Mouse (Mus musculus) MEL (cell line): ENCODE measurements around the gene Mtss1l. TPM values are rescaled to one million over a fixed set of nuclear protein-coding genes. Genes with fewer than 3 reads are reported as not detected.

Experiments used
- DNase-seq: peaks from one replicate; pipeline ENCODE4 v3.0.0; 2011; ENCODE audit warnings: low read depth, low spot score
- H3K27ac ChIP-seq: 2 replicates; pipeline ENCODE4 v1.5.1; 2012; ENCODE audit warnings: low read depth, mild to moderate bottlenecking, control low read depth, low read length, moderate library complexity; ENCODE audit not compliant: control insufficient read depth
- H3K27me3 ChIP-seq, 2 experiments: fragments of 150-350 bp in 1 of 2; sonication (generic) in 1 of 2; 2 replicates each; pipeline ENCODE4 v1.6.1; 2012; ENCODE audit warnings: low read length in 2 of 2, mild to moderate bottlenecking in 2 of 2, improper control_type of control experiment in 1 of 2, moderate library complexity in 1 of 2; ENCODE audit not compliant: insufficient read depth in 2 of 2, control insufficient read depth in 1 of 2
- H3K36me3 ChIP-seq, 2 experiments: 2 replicates each; pipeline ENCODE4 v1.6.1; 2012 to 2014; ENCODE audit warnings: low read length in 2 of 2, improper control_type of control experiment in 1 of 2, inconsistent platforms in 1 of 2, mild to moderate bottlenecking in 1 of 2; ENCODE audit not compliant: insufficient read depth in 2 of 2, control insufficient read depth in 1 of 2
- H3K4me1 ChIP-seq, 2 experiments: fragments of 150-350 bp in 1 of 2; sonication (generic) in 1 of 2; 2 replicates each; pipeline ENCODE4 v1.6.1; 2012; ENCODE audit warnings: low read length in 2 of 2, improper control_type of control experiment in 1 of 2, mild to moderate bottlenecking in 1 of 2; ENCODE audit not compliant: insufficient read depth in 2 of 2, control insufficient read depth in 1 of 2
- H3K4me3 ChIP-seq, 2 experiments: fragments of 150-350 bp in 1 of 2; sonication (generic) in 1 of 2; 2 replicates each; pipeline ENCODE4 v1.5.1; 2012; ENCODE audit warnings: low read depth in 2 of 2, low read length in 2 of 2, mild to moderate bottlenecking in 2 of 2, moderate library complexity in 2 of 2, control low read depth in 1 of 2, improper control_type of control experiment in 1 of 2; ENCODE audit not compliant: control insufficient read depth in 1 of 2, insufficient read depth in 1 of 2
- H3K79me2 ChIP-seq: 2 replicates; pipeline ENCODE4 v1.6.1; 2012; ENCODE audit warnings: mild to moderate bottlenecking, low read length, moderate library complexity; ENCODE audit not compliant: control insufficient read depth, poor library complexity, insufficient read depth
- H3K9ac ChIP-seq: 2 replicates; pipeline ENCODE4 v1.6.1; 2012; ENCODE audit warnings: low read depth, mild to moderate bottlenecking, control low read depth, low read length, moderate library complexity; ENCODE audit not compliant: control insufficient read depth, poor library complexity, severe bottlenecking
- H3K9me3 ChIP-seq: fragments of 150-350 bp; sonication (generic); replicated peaks from 2 replicates; pipeline ENCODE4 v1.6.1; 2012; ENCODE audit warnings: mild to moderate bottlenecking, low read length, improper control_type of control experiment, moderate library complexity; ENCODE audit not compliant: insufficient read depth
- BHLHE40 ChIP-seq: IDR thresholded peaks from 2 replicates; pipeline ENCODE4 v1.6.1; 2012; ENCODE audit warnings: low read depth, mild to moderate bottlenecking, inconsistent platforms, low read length, improper control_type of control experiment, borderline replicate concordance
- CHD1 ChIP-seq: IDR thresholded peaks from 2 replicates; pipeline ENCODE4 v1.6.1; 2012; ENCODE audit warnings: low read depth, mild to moderate bottlenecking, inconsistent platforms, low read length, improper control_type of control experiment
- CHD2 ChIP-seq: IDR thresholded peaks from 2 replicates; pipeline ENCODE4 v1.6.1; 2011; ENCODE audit warnings: low read length, improper control_type of control experiment
- CTCF ChIP-seq, 3 experiments: IDR thresholded peaks in 2 of 3; conservative IDR thresholded peaks in 1 of 3; 2 replicates each; pipeline ENCODE4 v1.5.1; 2011 to 2012; ENCODE audit warnings: low read length in 3 of 3, low read depth in 2 of 3, mild to moderate bottlenecking in 2 of 3, improper control_type of control experiment in 1 of 3, inconsistent platforms in 1 of 3, mixed read lengths in 1 of 3, moderate library complexity in 1 of 3; ENCODE audit not compliant: control insufficient read depth in 1 of 3, insufficient read depth in 1 of 3, poor library complexity in 1 of 3, severe bottlenecking in 1 of 3
- E2F4 ChIP-seq: IDR thresholded peaks from 2 replicates; pipeline ENCODE4 v1.6.1; 2011; ENCODE audit warnings: low read depth, low read length, improper control_type of control experiment, borderline replicate concordance
- ETS1 ChIP-seq: IDR thresholded peaks from 2 replicates; pipeline ENCODE4 v1.6.1; 2012; ENCODE audit warnings: low read depth, mild to moderate bottlenecking, inconsistent platforms, low read length, improper control_type of control experiment, moderate library complexity
- HCFC1 ChIP-seq: IDR thresholded peaks from 2 replicates; pipeline ENCODE4 v1.6.1; 2012; ENCODE audit warnings: low read depth, mild to moderate bottlenecking, inconsistent platforms, low read length, improper control_type of control experiment, moderate library complexity
- MAFK ChIP-seq: IDR thresholded peaks from 2 replicates; pipeline ENCODE4 v1.6.1; 2011; ENCODE audit warnings: low read depth, mild to moderate bottlenecking, low read length, improper control_type of control experiment, borderline replicate concordance
- MAX ChIP-seq: IDR thresholded peaks from 2 replicates; pipeline ENCODE4 v1.6.1; 2011; ENCODE audit warnings: low read length, improper control_type of control experiment
- MEF2A ChIP-seq: IDR thresholded peaks from 2 replicates; pipeline ENCODE4 v1.6.1; 2014; ENCODE audit warnings: low read depth, mild to moderate bottlenecking, inconsistent platforms, low read length, improper control_type of control experiment; ENCODE audit not compliant: poor library complexity, insufficient replicate concordance, severe bottlenecking; ENCODE audit errors: extremely low read depth
- MXI1 ChIP-seq: IDR thresholded peaks from 2 replicates; pipeline ENCODE4 v1.6.1; 2011; ENCODE audit warnings: mild to moderate bottlenecking, low read depth, low read length, improper control_type of control experiment
- MYC ChIP-seq: IDR thresholded peaks from 2 replicates; pipeline ENCODE4 v1.6.1; 2011; ENCODE audit warnings: low read depth, mild to moderate bottlenecking, low read length, improper control_type of control experiment, moderate library complexity
- NELFE ChIP-seq: IDR thresholded peaks from 2 replicates; pipeline ENCODE4 v1.6.1; 2011; ENCODE audit warnings: low read depth, low read length, improper control_type of control experiment
- POLR2A ChIP-seq, 2 experiments: IDR thresholded peaks; 2 replicates each; pipeline ENCODE4 v1.6.1; 2011 to 2012; ENCODE audit warnings: low read length in 2 of 2, mild to moderate bottlenecking in 2 of 2, control low read depth in 1 of 2, improper control_type of control experiment in 1 of 2, low read depth in 1 of 2, moderate library complexity in 1 of 2; ENCODE audit not compliant: control insufficient read depth in 1 of 2, insufficient read depth in 1 of 2, poor library complexity in 1 of 2
- RAD21 ChIP-seq: IDR thresholded peaks from 2 replicates; pipeline ENCODE4 v1.6.1; 2011; ENCODE audit warnings: mild to moderate bottlenecking, low read depth, low read length, improper control_type of control experiment
- SMC3 ChIP-seq: IDR thresholded peaks from 2 replicates; pipeline ENCODE4 v1.6.1; 2011; ENCODE audit warnings: low read depth, low read length, improper control_type of control experiment
- USF1 ChIP-seq: IDR thresholded peaks from 2 replicates; pipeline ENCODE4 v1.6.1; 2014; ENCODE audit warnings: low read depth, mild to moderate bottlenecking, inconsistent platforms, low read length, improper control_type of control experiment, moderate library complexity
- USF2 ChIP-seq, 2 experiments: IDR thresholded peaks; 2 replicates each; pipeline ENCODE4 v1.6.1; 2011 to 2012; ENCODE audit warnings: improper control_type of control experiment in 2 of 2, low read length in 2 of 2, borderline replicate concordance in 1 of 2, inconsistent platforms in 1 of 2, low read depth in 1 of 2, mild to moderate bottlenecking in 1 of 2; ENCODE audit not compliant: insufficient read depth in 1 of 2
- ZKSCAN1 ChIP-seq: IDR thresholded peaks from 2 replicates; pipeline ENCODE4 v1.6.1; 2012; ENCODE audit warnings: low read depth, mild to moderate bottlenecking, inconsistent platforms, low read length, improper control_type of control experiment, moderate library complexity
- ZMIZ1 ChIP-seq: IDR thresholded peaks from 2 replicates; pipeline ENCODE4 v1.6.1; 2012; ENCODE audit warnings: low read depth, mild to moderate bottlenecking, inconsistent platforms, low read length, improper control_type of control experiment, moderate library complexity
- polyA plus RNA-seq, 2 experiments: library from polyadenylated mRNA; stranded (reverse) in 1 of 2; unstranded in 1 of 2; fragments of >175 nt in 1 of 2; fragments of >200 nt in 1 of 2; gene quantifications; 2 replicates each; pipeline versions ENCODE4 v1.2.1 to v1.2.4; 2012; ENCODE audit warnings: low replicate concordance in 2 of 2, low read depth in 1 of 2; ENCODE audit not compliant: insufficient read length in 2 of 2, insufficient read depth in 1 of 2, missing spikeins in 1 of 2
- total RNA-seq: library from RNA; depleted of rRNA; stranded (reverse); fragments of 300-350 nt; gene quantifications from 2 replicates; pipeline ENCODE4 v1.2.3, GENCODE M21; 2012

Mtss1l gene
- total and polyA plus RNA-seq, 3 experiments, result 1.2 to 4.3 TPM; not detected in 1

GRCm38 (mm10) chr8:110714827-110715519 lies 6.3 kb upstream of the Mtss1l start:
- Histone ChIP-seq H3K36me3 (no peaks in the 10 kb centered on the region), H3K27ac (no peak overlapping the region), H3K79me2 (no peaks in the 10 kb centered on the region), H3K4me1 (no peaks in the 10 kb centered on the region), H3K9me3 (no peaks in the 10 kb centered on the region), H3K9ac (no peak overlapping the region), H3K4me3 (no peak overlapping the region), H3K27me3 (no peaks in the 10 kb centered on the region)
- TF ChIP-seq HCFC1 (no peak), CHD1 (no peak), MEF2A (no peak), ETS1 (no peak), NELFE (no peak), ZMIZ1 (no peak), MAFK (no peak), CTCF (IDR thresholded peaks at IDR 0.05 in 2 of 3, conservative IDR thresholded peaks at IDR 0.05 in 1 of 3; ENCODE audit: control insufficient read depth in 1 of 3, insufficient read depth in 1 of 3, low read depth in 2 of 3, low read length in 3 of 3, poor library complexity in 1 of 3, severe bottlenecking in 1 of 3) (no peak), MXI1 (no peak), RAD21 (no peak), E2F4 (no peak), ZKSCAN1 (no peak), USF1 (no peak), MAX (no peak), MYC (no peak), CHD2 (no peak), SMC3 (no peak), BHLHE40 (no peak), POLR2A (IDR thresholded peaks at IDR 0.05; ENCODE audit: control insufficient read depth in 1 of 2, insufficient read depth in 1 of 2, low read depth in 1 of 2, low read length in 2 of 2, poor library complexity in 1 of 2) (no peak), USF2 (IDR thresholded peaks at IDR 0.05; ENCODE audit: borderline replicate concordance in 1 of 2, insufficient read depth in 1 of 2, low read depth in 1 of 2, low read length in 2 of 2) (no peak)
- DNase-seq, result no peak

DNA sequence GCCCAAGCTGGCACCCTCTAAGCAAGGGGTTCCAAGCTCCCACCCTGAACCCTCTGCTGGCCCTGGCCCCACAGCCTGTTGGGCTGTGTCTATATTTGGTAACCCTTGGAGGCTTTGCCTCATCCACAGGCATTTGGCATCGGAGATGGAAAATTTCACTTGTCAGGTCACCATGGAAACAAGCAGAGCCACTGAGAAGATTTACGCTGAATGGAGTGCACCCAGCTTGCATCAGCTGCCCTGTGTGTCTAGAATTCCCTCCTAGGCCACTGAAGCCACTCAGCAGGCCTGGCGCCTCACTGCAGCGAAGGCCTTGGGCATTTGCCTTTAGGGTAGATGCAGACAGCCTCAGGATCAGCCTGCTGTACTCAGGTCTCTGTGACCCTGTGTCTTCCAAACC lies 5.2 kb upstream of the Mtss1l start:
- Histone ChIP-seq H3K36me3 (no peaks in the 10 kb centered on the region), H3K9ac (no peak overlapping the region), H3K4me3 (no peak overlapping the region), H3K4me1 (no peaks in the 10 kb centered on the region), H3K9me3 (no peaks in the 10 kb centered on the region), H3K27me3 (no peaks in the 10 kb centered on the region), H3K27ac (no peak overlapping the region), H3K79me2 (no peaks in the 10 kb centered on the region)
- no peak for DNase-seq
- no peak for TF ChIP-seq E2F4
